Mouse (Mus musculus) mature B cell (primary cell): Measurements from ENCODE around the gene Gm4952.
"Not testable (repeated sequence)": the region's sequence is repeated elsewhere in the genome, so short reads cannot be mapped to it uniquely, and the experiment has no call there.

ENCODE experiments used
- in situ Hi-C: fragments of 300-500 bp; cut with MboI; formaldehyde crosslinking; loops from 2 replicates; pipeline ENCODE4 v1.14.3; 2019

The Gm4952 gene

GRCm38 (mm10) chr19:12598674-12599073, 1.1 kb upstream of the Gm4952 start:
- in situ Hi-C loops: loop anchor here (10.0 kb wide), 1 partner anchor 216 kb away; no protein-coding TSS in a partner anchor

GRCm38 (mm10) chr19:12600684-12601480, 1.1 kb downstream of the Gm4952 start:
- in situ Hi-C loops: no loop called here

GRCm38 (mm10) chr19:12608336-12608735, 8.6 kb downstream of the Gm4952 start:
- in situ Hi-C loops: no loop called here

GRCm38 (mm10) chr19:12613646-12614045, 13.9 kb downstream of the Gm4952 start:
- in situ Hi-C loops: no loop called here

- in situ Hi-C loops: no loop called here
Observed at GRCm38 (mm10) chr19:12633176-12633575, 33.4 kb downstream of the Gm4952 start, which contains the start of gene Glyat. Gene Glyat (plus strand): TSS chr19:12633308.

- in situ Hi-C loops: no loop called here
Observed at GRCm38 (mm10) chr19:12634259-12634658, 34.5 kb downstream of the Gm4952 start.

- in situ Hi-C loops: no loop called here
Observed at GRCm38 (mm10) chr19:12634963-12635362, 35.2 kb downstream of the Gm4952 start.

GRCm38 (mm10) chr19:12636863-12637262, 37.1 kb downstream of the Gm4952 start:
- in situ Hi-C loops: no loop called here

- in situ Hi-C loops: no loop called here
Observed at GRCm38 (mm10) chr19:12638049-12638448, 38.3 kb downstream of the Gm4952 start.

GRCm38 (mm10) chr19:12649511-12649910, 49.7 kb downstream of the Gm4952 start:
- in situ Hi-C loops: no loop called here

GRCm38 (mm10) chr19:12666156-12666555, 66.4 kb downstream of the Gm4952 start:
- in situ Hi-C loops: no loop called here

- in situ Hi-C loops: not testable (repeated sequence)
Observed at GRCm38 (mm10) chr19:12668601-12669000, 68.8 kb downstream of the Gm4952 start.

- in situ Hi-C loops: no loop called here
Observed at GRCm38 (mm10) chr19:12670139-12670538, 70.4 kb downstream of the Gm4952 start, which contains the start of gene Olfr1442. Gene Olfr1442 (plus strand): TSS chr19:12670439.

GRCm38 (mm10) chr19:12671051-12671450, 71.3 kb downstream of the Gm4952 start:
- in situ Hi-C loops: no loop called here

GRCm38 (mm10) chr19:12677812-12678211, 78.0 kb downstream of the Gm4952 start, which contains the start of gene Olfr1443:
Gene Olfr1443 (plus strand): TSS chr19:12678112.
- in situ Hi-C loops: no loop called here
